Mouse (Mus musculus) thymus, adult 2 months (tissue): ENCODE results near the gene Dlgap5.

ENCODE experiments used
- CTCF ChIP-seq: fragments of 200-500 bp; IDR thresholded peaks from 2 replicates; pipeline ENCODE4 v1.5.1; 2012; ENCODE audit warnings: mild to moderate bottlenecking, control low read depth, low read length, moderate library complexity, borderline replicate concordance; ENCODE audit not compliant: control insufficient read depth, poor library complexity, insufficient read depth; ENCODE audit errors: extremely low read depth
- POLR2A ChIP-seq: fragments of 200-500 bp; IDR thresholded peaks from 2 replicates; pipeline ENCODE4 v1.6.1; 2012; ENCODE audit warnings: mild to moderate bottlenecking, low read length, control low read depth, moderate library complexity; ENCODE audit not compliant: control insufficient read depth, poor library complexity, insufficient read depth; ENCODE audit errors: extremely low read depth

DNA sequence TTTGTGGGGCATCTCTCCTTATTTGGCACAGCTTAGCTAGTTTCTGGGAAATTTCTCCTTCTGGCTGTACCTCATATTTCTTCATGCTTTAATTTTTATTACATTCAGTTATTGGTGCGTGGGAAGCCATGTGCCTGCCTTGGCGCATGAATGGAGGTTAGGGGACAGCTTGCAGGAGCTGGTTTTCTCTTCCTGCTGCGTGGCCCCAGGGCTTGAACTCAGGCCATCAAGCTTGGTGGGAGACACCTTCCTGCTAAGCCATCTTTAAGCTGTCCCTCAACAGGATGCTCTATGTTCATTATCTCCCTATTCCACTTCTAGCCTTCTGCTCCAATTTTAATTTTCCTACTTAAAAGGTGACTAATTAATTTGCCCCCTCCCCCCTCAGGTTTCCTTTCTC is 47.4 kb downstream of the Dlgap5 start:
- TF ChIP-seq CTCF (no peak), POLR2A (no peak)
